In genomic region chr6:52642152-52642551, GRCm38 (mm10) we compare ENCODE assay signal across 22 mouse cellular contexts. TPM values are rescaled to one million over a fixed set of nuclear protein-coding genes. Genes with fewer than 3 reads are reported as not detected.
A peak's percentile ranks its signal among the peaks of the same experiment; 100 is the strongest.
DNase-seq lines count a peak whose midpoint lies in the region; ATAC-seq and TF ChIP-seq lines count a peak whose summit lies in the region.
"Had no signal": no experiment of that assay in that cellular context is flagged by ENCODE, and none has a peak within 500 bp of the region (broad histone marks: within the 10 kb centered on the region; RNA-seq: fewer than 3 reads in every experiment).

No protein-coding gene starts in this region.

- H3K36me3 ChIP-seq in heart, embryonic 13.5 days: no peaks in the 10 kb centered on the region
- no peaks in the 10 kb centered on the region for H3K36me3 ChIP-seq in intestine, embryonic 15.5 days
- no peaks in the 10 kb centered on the region for H3K36me3 ChIP-seq in intestine, embryonic 16.5 days (ENCODE audit: control insufficient read depth, insufficient read depth, low read length)
- no peaks in the 10 kb centered on the region for H3K36me3 ChIP-seq in limb, embryonic 12.5 days
- no peaks in the 10 kb centered on the region for H3K36me3 ChIP-seq in forebrain, postnatal 0 days (ENCODE audit: insufficient read depth)
- H3K36me3 ChIP-seq: embryonic facial prominence, embryonic 10.5 days had no signal

- H3K27ac ChIP-seq in heart, embryonic 13.5 days (replicated peaks): no peak overlapping the region
- H3K27ac ChIP-seq in intestine, embryonic 15.5 days: no peak overlapping the region
- H3K27ac ChIP-seq in intestine, embryonic 16.5 days (ENCODE audit: low read length): no peak overlapping the region
- no peak overlapping the region for H3K27ac ChIP-seq in limb, embryonic 12.5 days
- no peak overlapping the region for H3K27ac ChIP-seq in forebrain, postnatal 0 days (ENCODE audit: low read depth, low read length)
- H3K27ac ChIP-seq: embryonic facial prominence, embryonic 10.5 days; layer of hippocampus, adult 2 months had no signal

- TF ChIP-seq CTCF in brain, embryonic 14.5 days (IDR thresholded peaks at IDR 0.05; ENCODE audit: borderline replicate concordance, extremely low read depth, insufficient read depth, insufficient read length): no peak
- no peak for TF ChIP-seq CTCF in forebrain, postnatal 0 days (IDR thresholded peaks at IDR 0.05; ENCODE audit: low read depth)

- TF ChIP-seq POLR2A in brain, embryonic 14.5 days (IDR thresholded peaks at IDR 0.05; ENCODE audit: borderline replicate concordance, extremely low read depth, insufficient read depth, insufficient read length, poor library complexity, severe bottlenecking): no peak

- H3K27me3 ChIP-seq in heart, embryonic 13.5 days (replicated peaks): no peaks in the 10 kb centered on the region
- no peaks in the 10 kb centered on the region for H3K27me3 ChIP-seq in intestine, embryonic 15.5 days (replicated peaks)
- H3K27me3 ChIP-seq in intestine, embryonic 16.5 days (replicated peaks; ENCODE audit: control insufficient read depth, insufficient read depth, low read length): no peaks in the 10 kb centered on the region
- peaks cover 7% of the 10 kb centered on the region for H3K27me3 ChIP-seq in limb, embryonic 12.5 days
- H3K27me3 ChIP-seq in forebrain, postnatal 0 days (ENCODE audit: insufficient read depth, low read length): no peaks in the 10 kb centered on the region

- no peak for ATAC-seq in heart, embryonic 13.5 days (ENCODE audit: extremely low read depth, insufficient number of reproducible peaks, low FRiP score, low TSS enrichment)
- no peak for ATAC-seq in intestine, embryonic 15.5 days
- ATAC-seq in intestine, embryonic 16.5 days: no peak
- no peak for ATAC-seq in limb, embryonic 12.5 days (ENCODE audit: insufficient number of reproducible peaks, insufficient read depth, low FRiP score, low TSS enrichment, low read depth)
- ATAC-seq in forebrain, postnatal 0 days: no peak
- no peak for ATAC-seq in megakaryocyte progenitor cell, adult 5-6 weeks (replicated peaks; ENCODE audit: poor library complexity)
- ATAC-seq: hindbrain, embryonic 16.5 days; liver, postnatal 0 days had no signal

- no peak for DNase-seq in heart, postnatal 4 days
- DNase-seq in brain, embryonic 14.5 days (ENCODE audit: low read depth): peak; percentile 23
- DNase-seq in forebrain, postnatal 0 days: no peak
- DNase-seq: adrenal gland, postnatal 36 days; B cell, adult 2 months; cerebellum, adult 18-20 months; cerebellum, postnatal 36 days; heart, adult 11 months; layer of hippocampus, postnatal 36 days; liver, postnatal 0 days; lung, postnatal 10 days; midbrain, embryonic 14.5 days; right cerebral cortex, adult 18-20 months had no signal

- peak overlapping the region; percentile 54 for H3K4me2 ChIP-seq in heart, embryonic 13.5 days
- H3K4me2 ChIP-seq in intestine, embryonic 15.5 days (replicated peaks): peak overlapping the region; percentile 11; the same call in 1 of the 2 replicates
- no peak overlapping the region for H3K4me2 ChIP-seq in intestine, embryonic 16.5 days (ENCODE audit: low read depth, low read length)
- peak overlapping the region; percentile 35 for H3K4me2 ChIP-seq in limb, embryonic 12.5 days
- H3K4me2 ChIP-seq in forebrain, postnatal 0 days (ENCODE audit: low read depth): no peak overlapping the region

- peak overlapping the region; percentile 13; the same call in 1 of the 2 replicates for H3K4me3 ChIP-seq in heart, embryonic 13.5 days
- H3K4me3 ChIP-seq in intestine, embryonic 15.5 days (replicated peaks): no peak overlapping the region
- H3K4me3 ChIP-seq in intestine, embryonic 16.5 days (ENCODE audit: low read length): no peak overlapping the region
- H3K4me3 ChIP-seq in limb, embryonic 12.5 days (replicated peaks): no peak overlapping the region
- no peak overlapping the region for H3K4me3 ChIP-seq in forebrain, postnatal 0 days (ENCODE audit: low read depth, low read length)
- H3K4me3 ChIP-seq: embryonic facial prominence, embryonic 10.5 days; layer of hippocampus, adult 2 months; myocyte had no signal

- peaks cover 14% of the 10 kb centered on the region for H3K4me1 ChIP-seq in heart, embryonic 13.5 days
- 0 out of 2 replicates have a peak, but pooled peaks cover 2% of the 10 kb centered on the region for H3K4me1 ChIP-seq in intestine, embryonic 15.5 days (replicated peaks)
- peaks cover 2% of the 10 kb centered on the region; the same call in 1 of the 2 replicates for H3K4me1 ChIP-seq in intestine, embryonic 16.5 days (ENCODE audit: control insufficient read depth, insufficient read depth, low read length)
- peaks cover 29% of the 10 kb centered on the region for H3K4me1 ChIP-seq in limb, embryonic 12.5 days (replicated peaks)
- peaks cover 5% of the 10 kb centered on the region; the same call in 1 of the 2 replicates for H3K4me1 ChIP-seq in forebrain, postnatal 0 days (ENCODE audit: insufficient read depth)

- no peaks in the 10 kb centered on the region for H3K9me3 ChIP-seq in heart, embryonic 13.5 days
- no peaks in the 10 kb centered on the region for H3K9me3 ChIP-seq in intestine, embryonic 15.5 days
- H3K9me3 ChIP-seq in intestine, embryonic 16.5 days (ENCODE audit: control insufficient read depth, low read length): no peaks in the 10 kb centered on the region
- H3K9me3 ChIP-seq in limb, embryonic 12.5 days: no peaks in the 10 kb centered on the region
- H3K9me3 ChIP-seq in forebrain, postnatal 0 days (ENCODE audit: low read length): no peaks in the 10 kb centered on the region
- H3K9me3 ChIP-seq: embryonic facial prominence, embryonic 10.5 days had no signal

- H3K9ac ChIP-seq in heart, embryonic 13.5 days: 0 out of 2 replicates have a peak overlapping the region, but pooled peaks have one; percentile 24
- no peak overlapping the region for H3K9ac ChIP-seq in intestine, embryonic 15.5 days
- no peak overlapping the region for H3K9ac ChIP-seq in intestine, embryonic 16.5 days (ENCODE audit: low read depth, low read length)
- no peak overlapping the region for H3K9ac ChIP-seq in limb, embryonic 12.5 days (replicated peaks)
- H3K9ac ChIP-seq in forebrain, postnatal 0 days: no peak overlapping the region
- H3K9ac ChIP-seq: liver, postnatal 0 days had no signal

- WGBS in heart, embryonic 13.5 days: 49% methylated on average over 7 of the region's 7 CpGs
- 23% methylated on average over 7 of the region's 7 CpGs for WGBS in intestine, embryonic 15.5 days
- 21% methylated on average over 7 of the region's 7 CpGs for WGBS in intestine, embryonic 16.5 days
- WGBS in limb, embryonic 12.5 days: 11% methylated on average over 7 of the region's 7 CpGs
- WGBS in forebrain, postnatal 0 days: 36% methylated on average over 7 of the region's 7 CpGs

RNA-seq across cellular contexts. Expression of gene Hibadh, which starts 2.0 kb away (rescaled TPM):
- 115 and 127 TPM in 2 replicates for polyA plus RNA-seq in heart, embryonic 13.5 days (2015; fragmentation: Nextera tagmentation; extraction: Ambion mirVana)
- 100 to 1,000 TPM; 126 to 131 TPM for total RNA-seq in heart, postnatal 4 days (2021)
- polyA plus RNA-seq in intestine, embryonic 15.5 days (2015; fragmentation: Nextera tagmentation; extraction: Ambion mirVana): 135 and 137 TPM in 2 replicates
- polyA plus RNA-seq in intestine, embryonic 16.5 days (2015; fragmentation: Nextera tagmentation; extraction: Ambion mirVana): 148 and 151 TPM in 2 replicates
- 32.2 and 34.2 TPM in 2 replicates for polyA plus RNA-seq in brain, embryonic 14.5 days (2012; rRNA removed)
- polyA plus RNA-seq in limb, embryonic 12.5 days (2016; fragmentation: Nextera tagmentation; extraction: Ambion mirVana): 95.7 and 102 TPM in 2 replicates
- total RNA-seq in forebrain, postnatal 0 days (2014; rRNA removed): 28.5 and 29.0 TPM in 2 replicates
- polyA plus RNA-seq in forebrain, postnatal 0 days (2015; fragmentation: Nextera tagmentation; extraction: Ambion mirVana): 44.8 and 50.9 TPM in 2 replicates
- 74.8 and 97.5 TPM in 2 replicates for total RNA-seq in megakaryocyte progenitor cell, adult 5-6 weeks (2015)
- total RNA-seq in megakaryocyte progenitor cell, adult 5-6 weeks (2017): 51.1 and 57.8 TPM in 2 replicates

Comparison
In these comparisons a context has a peak if more than half of its experiments do, and no peak if none do; other contexts are left out.
1. H3K4me2 ChIP-seq: peak in heart, embryonic 13.5 days (single experiment), intestine, embryonic 15.5 days (single experiment) and limb, embryonic 12.5 days (single experiment); none in intestine, embryonic 16.5 days (single experiment) and forebrain, postnatal 0 days (single experiment).